Mouse (Mus musculus) megakaryocyte, embryonic 14.5 days (primary cell): ENCODE measurements around the gene Zfp574.

ENCODE experiments used
- FLI1 ChIP-seq: IDR thresholded peaks from 2 replicates; pipeline ENCODE4 v1.6.1; 2012; ENCODE audit warnings: low read length, inconsistent platforms, mixed read lengths
- GATA1 ChIP-seq: IDR thresholded peaks from 3 replicates; pipeline ENCODE4 v1.6.1; 2012; ENCODE audit warnings: mixed read lengths, low read length, inconsistent platforms, borderline replicate concordance

DNA sequence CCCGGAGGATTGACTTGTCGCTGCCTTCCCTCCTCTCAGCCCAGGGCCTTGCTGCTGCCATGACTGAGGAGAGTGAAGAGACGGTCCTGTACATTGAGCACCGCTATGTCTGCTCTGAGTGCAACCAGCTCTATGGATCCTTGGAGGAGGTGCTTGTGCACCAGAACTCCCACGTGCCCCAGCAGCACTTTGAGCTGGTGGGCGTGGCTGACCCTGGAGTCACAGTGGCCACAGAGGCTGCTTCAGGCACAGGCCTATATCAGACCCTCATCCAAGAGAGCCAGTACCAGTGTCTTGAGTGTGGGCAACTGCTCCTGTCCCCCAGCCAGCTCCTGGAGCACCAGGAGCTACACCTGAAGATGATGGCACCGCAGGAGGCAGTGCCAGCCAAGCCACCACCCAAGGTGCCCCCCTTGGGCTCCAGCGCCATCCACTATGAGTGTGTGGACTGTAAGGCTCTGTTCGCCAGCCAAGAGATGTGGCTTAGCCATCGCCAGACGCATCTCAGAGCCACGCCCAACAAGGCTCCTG, 7.2 kb downstream of the Zfp574 start:
- TF ChIP-seq GATA1: no peak
- no peak for TF ChIP-seq FLI1
